ENCODE assay signal across 20 mouse cellular contexts in the genomic region with DNA sequence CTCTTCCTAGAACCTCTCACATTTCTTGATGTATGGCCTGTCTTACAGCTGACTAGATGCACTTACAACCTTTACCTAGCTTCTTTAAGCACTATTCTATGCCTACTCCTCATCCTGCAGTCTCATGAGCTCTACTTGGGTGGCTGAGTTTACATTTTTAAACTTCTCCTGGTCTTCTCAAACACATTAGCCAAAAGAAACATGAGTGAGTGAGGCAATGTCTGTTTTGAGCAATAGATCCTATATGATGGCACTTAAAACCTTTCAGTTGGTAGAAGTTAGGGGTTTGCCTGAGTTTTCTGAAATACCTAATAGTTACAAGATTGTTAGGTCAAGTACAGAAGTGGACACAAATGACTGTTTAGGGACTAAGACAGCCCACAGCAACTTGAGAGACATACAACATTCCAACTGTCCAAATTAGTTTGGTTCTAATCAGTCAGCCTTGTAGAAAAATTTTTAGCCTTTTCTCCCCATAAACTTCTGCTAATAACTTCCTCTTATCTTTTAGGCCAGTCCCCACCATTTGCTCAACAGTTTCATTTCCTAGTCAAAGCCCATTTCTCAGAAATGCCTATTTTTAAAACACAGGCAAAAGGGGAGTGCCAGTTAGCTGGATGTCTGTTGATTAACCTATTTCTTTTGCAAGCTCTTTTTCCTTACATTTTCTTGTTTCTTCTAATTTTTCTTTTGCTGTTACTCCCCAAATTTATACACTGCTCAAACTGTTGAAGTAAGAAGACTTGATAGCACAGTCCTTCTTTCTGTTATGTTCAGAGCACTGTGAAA. TPM values are rescaled to one million over a fixed set of nuclear protein-coding genes. Genes with fewer than 3 reads are reported as not detected.
DNase-seq lines count a peak whose midpoint lies in the region; ATAC-seq and TF ChIP-seq lines count a peak whose summit lies in the region.
"Had no signal": no experiment of that assay in that cellular context is flagged by ENCODE, and none has a peak within 500 bp of the region (broad histone marks: within the 10 kb centered on the region; RNA-seq: fewer than 3 reads in every experiment).

No protein-coding gene starts in this region.

- peak; percentile 64 for ATAC-seq in G1E (ENCODE audit: extremely low read depth, insufficient number of reproducible peaks, low FRiP score, poor library complexity, severe bottlenecking)
- peak; percentile 57 to 75 for ATAC-seq in hematopoietic stem cell, adult 5-6 weeks (replicated peaks in 1 of 2; ENCODE audit: insufficient read depth in 1 of 2, low FRiP score in 2 of 2, low TSS enrichment in 1 of 2, low read depth in 1 of 2, poor library complexity in 2 of 2, severe bottlenecking in 2 of 2)
- peak; percentile 89 for ATAC-seq in megakaryocyte progenitor cell, adult 5-6 weeks (replicated peaks; ENCODE audit: poor library complexity)
- ATAC-seq in midbrain, embryonic 15.5 days (replicated peaks): no peak
- ATAC-seq: Patski had no signal

- DNase-seq in heart, adult 9 months (ENCODE audit: low spot score in 2 of 2): peak; percentile 2 to 33
- no peak for DNase-seq in heart, adult 2 months
- DNase-seq in G1E (ENCODE audit: low spot score) (peak; percentile 15), MN1 (ENCODE audit: low spot score) (no peak)
- DNase-seq in kidney, adult 9 months: no peak
- DNase-seq: adrenal gland, postnatal 10 days; cerebellum, adult 9-10 months; kidney, adult 8-10 months; midbrain, embryonic 14.5 days; right cerebral cortex, postnatal 14 days had no signal

- H3K36me3 ChIP-seq in heart, adult 2 months (ENCODE audit: control insufficient read depth, insufficient read depth, low read length): no peaks in the 10 kb centered on the region
- no peaks in the 10 kb centered on the region for H3K36me3 ChIP-seq in G1E (replicated peaks)
- no peaks in the 10 kb centered on the region for H3K36me3 ChIP-seq in midbrain, embryonic 15.5 days (replicated peaks)
- H3K36me3 ChIP-seq: embryonic facial prominence, embryonic 10.5 days; heart, embryonic 10.5 days; limb, embryonic 15.5 days had no signal

- no peaks in the 10 kb centered on the region for H3K79me2 ChIP-seq in heart, adult 2 months (replicated peaks; ENCODE audit: control insufficient read depth, insufficient read depth, low read length)

- intact Hi-C loops in heart, adult 2 months (cut with DNase I): no loop called here

- peaks cover 2% of the 10 kb centered on the region; the same call in 1 of the 2 replicates for H3K9me3 ChIP-seq in G1E (replicated peaks)
- no peaks in the 10 kb centered on the region for H3K9me3 ChIP-seq in midbrain, embryonic 15.5 days
- H3K9me3 ChIP-seq: embryonic facial prominence, embryonic 10.5 days; heart, embryonic 10.5 days; limb, embryonic 15.5 days had no signal

- no peak for TF ChIP-seq POLR2A in heart, adult 2 months (IDR thresholded peaks at IDR 0.05; ENCODE audit: insufficient read depth, low read depth, low read length)

- no peak for TF ChIP-seq CTCF in heart, adult 2 months (IDR thresholded peaks at IDR 0.05)
- TF ChIP-seq CTCF in G1E (IDR thresholded peaks at IDR 0.05; ENCODE audit: low read depth, low read length): no peak

- no peak overlapping the region; the same call in 1 of the 2 replicates for H3K27ac ChIP-seq in heart, adult 2 months
- no peak overlapping the region for H3K27ac ChIP-seq in midbrain, embryonic 15.5 days
- H3K27ac ChIP-seq: embryonic facial prominence, embryonic 10.5 days; heart, embryonic 10.5 days; hindbrain, embryonic 14.5 days; limb, embryonic 15.5 days had no signal

- H3K4me1 ChIP-seq in heart, adult 2 months (ENCODE audit: control insufficient read depth, insufficient read depth, low read length): no peaks in the 10 kb centered on the region
- H3K4me1 ChIP-seq in G1E (ENCODE audit: insufficient read depth, low read depth, low read length): peaks cover 50% of the 10 kb centered on the region
- no peaks in the 10 kb centered on the region for H3K4me1 ChIP-seq in midbrain, embryonic 15.5 days
- H3K4me1 ChIP-seq: embryonic facial prominence, embryonic 10.5 days; heart, embryonic 10.5 days; limb, embryonic 15.5 days had no signal

- H3K4me3 ChIP-seq in heart, adult 2 months: no peak overlapping the region
- no peak overlapping the region; the same call in 1 of the 2 replicates for H3K4me3 ChIP-seq in G1E (ENCODE audit: low read depth, low read length)
- H3K4me3 ChIP-seq in midbrain, embryonic 15.5 days: no peak overlapping the region
- H3K4me3 ChIP-seq: embryonic facial prominence, embryonic 10.5 days; heart, embryonic 10.5 days; limb, embryonic 15.5 days had no signal

- H3K27me3 ChIP-seq in heart, adult 2 months (ENCODE audit: control insufficient read depth, insufficient read depth, low read length): no peaks in the 10 kb centered on the region
- H3K27me3 ChIP-seq in G1E (ENCODE audit: insufficient read depth, low read length): no peaks in the 10 kb centered on the region
- no peaks in the 10 kb centered on the region for H3K27me3 ChIP-seq in midbrain, embryonic 15.5 days (replicated peaks)
- H3K27me3 ChIP-seq: limb, embryonic 15.5 days; Patski had no signal

- H3K9ac ChIP-seq in heart, adult 2 months (ENCODE audit: low read depth, low read length): no peak overlapping the region
- no peak overlapping the region for H3K9ac ChIP-seq in midbrain, embryonic 15.5 days
- H3K9ac ChIP-seq: hindbrain, embryonic 14.5 days; limb, embryonic 15.5 days had no signal

- no peak overlapping the region for H3K4me2 ChIP-seq in midbrain, embryonic 15.5 days
- H3K4me2 ChIP-seq: hindbrain, embryonic 14.5 days; limb, embryonic 15.5 days had no signal

- TF ChIP-seq EP300 in heart, adult 2 months (IDR thresholded peaks at IDR 0.05; ENCODE audit: insufficient read depth, low read depth, low read length): no peak

RNA-seq across cellular contexts. Expression of a gene that starts 28.6 kb away (rescaled TPM):
- not detected for total RNA-seq in heart, adult 2 months (2021)
- polyA plus RNA-seq in heart, adult 2 months (2012; rRNA removed): not detected in 2 replicates
- not detected in 2 replicates for total RNA-seq in G1E (2014; fragmentation: Nextera tagmentation)
- total RNA-seq in G1E (2017): 0.12 and 0.16 TPM in 2 replicates
- polyA plus RNA-seq in G1E (2012): not detected in 2 replicates
- not detected in 2 replicates for total RNA-seq in hematopoietic stem cell, adult 5-6 weeks (2017)
- total RNA-seq in megakaryocyte progenitor cell, adult 5-6 weeks (2015): not detected in 2 replicates
- total RNA-seq in megakaryocyte progenitor cell, adult 5-6 weeks (2017): not detected in 2 replicates
- polyA plus RNA-seq in midbrain, embryonic 15.5 days (2015; fragmentation: Nextera tagmentation; extraction: Ambion mirVana): 0.05 TPM in 1 of 2 replicates, not detected in the other
- total RNA-seq: adrenal gland, postnatal 10 days; layer of hippocampus, postnatal 25 days had no signal
- polyA plus RNA-seq: heart, embryonic 10.5 days; hindbrain, embryonic 14.5 days; limb, embryonic 15.5 days; midbrain, embryonic 14.5 days; neural tube, embryonic 14.5 days; Patski had no signal

RNA-seq across cellular contexts. Expression of a gene that starts 39.9 kb away (rescaled TPM):
- not detected for total RNA-seq in heart, adult 2 months (2021)
- polyA plus RNA-seq in heart, adult 2 months (2012; rRNA removed): not detected in 2 replicates
- total RNA-seq in G1E (2014; fragmentation: Nextera tagmentation): not detected in 2 replicates
- total RNA-seq in G1E (2017): 0.12 and 0.16 TPM in 2 replicates
- polyA plus RNA-seq in G1E (2012): not detected in 2 replicates
- total RNA-seq in hematopoietic stem cell, adult 5-6 weeks (2017): not detected in 2 replicates
- total RNA-seq in megakaryocyte progenitor cell, adult 5-6 weeks (2015): not detected in 2 replicates
- total RNA-seq in megakaryocyte progenitor cell, adult 5-6 weeks (2017): not detected in 2 replicates
- polyA plus RNA-seq in midbrain, embryonic 15.5 days (2015; fragmentation: Nextera tagmentation; extraction: Ambion mirVana): not detected in 2 replicates
- total RNA-seq: adrenal gland, postnatal 10 days; layer of hippocampus, postnatal 25 days had no signal
- polyA plus RNA-seq: embryonic facial prominence, embryonic 10.5 days; heart, embryonic 10.5 days; hindbrain, embryonic 14.5 days; limb, embryonic 15.5 days; midbrain, embryonic 14.5 days; neural tube, embryonic 14.5 days; Patski had no signal

Comparison
In these comparisons a context has a peak if more than half of its experiments do, and no peak if none do; other contexts are left out.
1. DNase-seq: peak in heart, adult 9 months (2 of 2) and G1E (single experiment); none in heart, adult 2 months (0 of 2), kidney, adult 9 months (single experiment) and MN1 (single experiment).